Mouse (Mus musculus) limb, embryonic 14.5 days (tissue): ENCODE data around the gene Disp2. TPM values are rescaled to one million over a fixed set of nuclear protein-coding genes. Genes with fewer than 3 reads are reported as not detected.

Experiments used
- ATAC-seq: fragments of 200-750 bp; cut with Nextera tagmentation; 2 replicates; pipeline ENCODE4 v1.8.0; 2017; ENCODE audit warnings: low read depth, moderate number of reproducible peaks, moderate TSS enrichment; ENCODE audit not compliant: low FRiP score
- DNase-seq: peaks from one replicate; pipeline ENCODE4 v3.0.0-alpha.2; 2015; ENCODE audit warnings: low spot score
- H3K27ac ChIP-seq: fragments of 300-500 bp; sonication (generic); replicated peaks from 2 replicates; pipeline ENCODE4 v1.5.1; 2014; ENCODE audit warnings: low read depth, mild to moderate bottlenecking, low read length, moderate library complexity, mixed read lengths
- H3K27me3 ChIP-seq: fragments of 300-500 bp; sonication (generic); 2 replicates; pipeline ENCODE4 v1.6.1; 2014; ENCODE audit warnings: low read length, mixed read lengths; ENCODE audit not compliant: control insufficient read depth, insufficient read depth
- H3K36me3 ChIP-seq: fragments of 300-500 bp; sonication (generic); 2 replicates; pipeline ENCODE4 v1.6.1; 2014; ENCODE audit warnings: mild to moderate bottlenecking, low read length, moderate library complexity, mixed read lengths; ENCODE audit not compliant: control insufficient read depth, insufficient read depth
- H3K4me1 ChIP-seq: fragments of 300-500 bp; sonication (generic); 2 replicates; pipeline ENCODE4 v1.6.1; 2014; ENCODE audit warnings: antibody characterized with exemption, low read length, mixed read lengths; ENCODE audit not compliant: control insufficient read depth, insufficient read depth
- H3K4me2 ChIP-seq: fragments of 300-500 bp; sonication (generic); replicated peaks from 2 replicates; pipeline ENCODE4 v1.6.1; 2014; ENCODE audit warnings: low read depth, mild to moderate bottlenecking, low read length, moderate library complexity; ENCODE audit not compliant: severe bottlenecking
- H3K4me3 ChIP-seq: fragments of 300-500 bp; sonication (generic); replicated peaks from 2 replicates; pipeline ENCODE4 v1.5.1; 2014; ENCODE audit warnings: low read length
- H3K9ac ChIP-seq: fragments of 300-500 bp; sonication (generic); 2 replicates; pipeline ENCODE4 v1.6.1; 2014; ENCODE audit warnings: mild to moderate bottlenecking, low read depth, low read length, moderate library complexity; ENCODE audit not compliant: severe bottlenecking
- H3K9me3 ChIP-seq: fragments of 300-500 bp; sonication (generic); 2 replicates; pipeline ENCODE4 v1.6.1; 2016; ENCODE audit warnings: low read length; ENCODE audit not compliant: control insufficient read depth
- POLR2A ChIP-seq: fragments of 200-500 bp; IDR thresholded peaks from 2 replicates; pipeline ENCODE4 v1.8.0; 2012; ENCODE audit warnings: inconsistent platforms, mild to moderate bottlenecking, moderate library complexity, borderline replicate concordance; ENCODE audit not compliant: insufficient read depth, insufficient read length; ENCODE audit errors: extremely low read depth
- WGBS: fragments of 180-500 bp; shearing (Covaris S2); extraction: QIAGEN DNeasy Blood & Tissue Kit; methylation state at CpG from one replicate; pipeline ENCODE4 v1.1.7; 2014; 5-methylcytosine and 5-hydroxymethylcytosine counted together
- polyA plus RNA-seq, 2 experiments: library from polyadenylated mRNA; depleted of rRNA in 1 of 2; stranded (reverse) in 1 of 2; unstranded in 1 of 2; fragments of >200 nt; fragmentation: Nextera tagmentation in 1 of 2; extraction: Ambion mirVana in 1 of 2; gene quantifications; 2 replicates each; pipeline versions ENCODE4 v1.2.1 to v1.2.3; 2012 to 2014

Disp2 gene
- polyA plus RNA-seq, 2 experiments, result 0.03 to 0.16 TPM

DNA sequence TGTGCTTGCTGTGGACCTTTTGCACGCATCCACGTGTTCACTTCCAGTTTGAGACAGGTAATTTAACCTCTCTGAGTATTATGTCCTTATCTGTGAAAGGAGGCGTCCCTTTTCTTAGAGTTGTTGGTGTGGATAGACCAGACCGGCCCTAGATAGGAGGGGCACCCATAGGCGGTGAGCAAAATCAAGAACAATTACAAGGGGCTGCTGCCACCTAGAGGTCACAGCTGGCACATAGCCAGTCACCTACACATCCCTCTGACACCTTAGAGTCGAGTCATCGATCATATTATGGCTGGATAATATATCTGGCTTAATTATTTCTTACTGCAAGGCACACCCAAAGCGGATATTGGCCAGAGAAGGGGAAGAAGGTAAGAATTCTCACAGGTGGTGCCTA lies 19.7 kb upstream of the Disp2 start:
- peak; percentile 74 for DNase-seq

DNA sequence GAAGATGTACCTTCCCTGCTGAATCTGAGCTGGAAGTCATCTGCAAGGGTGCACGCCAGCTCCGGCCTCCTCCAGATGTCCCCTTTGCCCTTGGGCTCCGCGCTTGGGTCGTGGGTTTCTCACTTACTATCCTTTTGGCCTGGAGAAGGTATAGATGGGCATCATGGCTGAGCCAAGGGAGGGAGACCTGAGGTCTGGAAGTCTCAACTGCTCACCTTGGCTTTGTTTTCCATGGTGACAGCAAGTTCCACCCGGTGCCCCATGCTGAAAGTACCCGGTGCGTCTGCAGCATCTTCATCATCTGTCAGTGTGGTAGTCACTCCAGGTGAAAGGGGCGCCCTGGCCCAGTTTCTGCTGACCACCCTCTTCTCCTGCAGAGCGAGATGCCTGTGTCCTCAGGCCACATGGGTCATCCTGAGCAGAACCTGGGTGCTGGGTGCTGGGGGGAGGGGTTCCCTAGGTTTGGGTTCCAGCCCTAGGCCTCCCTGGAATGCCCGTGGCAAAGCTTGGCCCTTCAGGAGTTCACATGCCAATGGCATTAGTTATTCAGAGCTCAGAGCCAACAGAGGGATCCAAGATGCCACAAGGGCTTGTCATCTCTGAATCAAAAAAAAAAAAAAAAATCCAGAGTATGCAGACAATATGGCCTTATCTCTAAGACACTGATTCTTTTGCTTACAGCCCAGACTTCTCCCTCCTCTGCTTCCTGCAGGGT lies 19.1 kb upstream of the Disp2 start:
- no peaks in the 10 kb centered on the region for H3K36me3 ChIP-seq
- H3K9ac ChIP-seq, result no peak overlapping the region
- no peak for TF ChIP-seq POLR2A
- WGBS, result 84% methylated on average over 11 of the region's 11 CpGs
- DNase-seq (no peak), ATAC-seq (no peak)
- no peak overlapping the region for H3K4me3 ChIP-seq
- H3K27ac ChIP-seq, result no peak overlapping the region
- no peaks in the 10 kb centered on the region for H3K9me3 ChIP-seq
- no peaks in the 10 kb centered on the region for H3K27me3 ChIP-seq
- no peak overlapping the region for H3K4me2 ChIP-seq
- H3K4me1 ChIP-seq, result peaks cover 22% of the 10 kb centered on the region

More for the DNA sequence above, 19.7 kb upstream of the Disp2 start:
- H3K4me1 ChIP-seq, result peaks cover 22% of the 10 kb centered on the region
- no peaks in the 10 kb centered on the region for H3K36me3 ChIP-seq
- no peak overlapping the region for H3K9ac ChIP-seq
- no peak overlapping the region for H3K4me3 ChIP-seq
- H3K9me3 ChIP-seq, result no peaks in the 10 kb centered on the region
- 9% methylated on average over 8 of the region's 8 CpGs for WGBS
- no peak overlapping the region for H3K27ac ChIP-seq
- no peak for ATAC-seq
- no peaks in the 10 kb centered on the region for H3K27me3 ChIP-seq
- H3K4me2 ChIP-seq, result no peak overlapping the region
- TF ChIP-seq POLR2A, result no peak

DNA sequence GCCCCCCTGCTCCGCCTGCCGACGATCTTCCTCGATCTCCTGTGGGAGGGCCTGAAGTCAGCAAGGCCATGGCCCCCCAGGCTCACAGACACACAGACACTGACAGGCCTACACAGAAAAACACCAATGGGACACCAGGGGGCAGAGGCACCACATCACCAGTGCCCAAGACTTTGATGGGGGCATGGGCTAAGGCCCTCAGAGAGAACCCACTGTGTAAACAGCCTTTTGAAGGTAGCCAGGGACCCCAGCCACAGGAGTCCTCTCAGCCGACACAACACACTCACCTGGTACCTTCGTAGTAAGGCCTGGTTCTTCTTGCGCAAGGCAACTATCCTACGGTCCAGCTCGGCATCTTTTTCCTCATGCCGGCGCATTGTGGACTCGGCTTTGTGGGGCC lies 18.2 kb upstream of the Disp2 start:
- Histone ChIP-seq H3K27ac (no peak overlapping the region), H3K4me3 (no peak overlapping the region), H3K27me3 (no peaks in the 10 kb centered on the region), H3K9me3 (no peaks in the 10 kb centered on the region), H3K9ac (no peak overlapping the region), H3K4me2 (0 out of 2 replicates have a peak overlapping the region, but pooled peaks have one; percentile 1), H3K36me3 (no peaks in the 10 kb centered on the region), H3K4me1 (peaks cover 22% of the 10 kb centered on the region)
- DNase-seq (no peak), ATAC-seq (no peak)
- TF ChIP-seq POLR2A, result no peak
- WGBS, result 80% methylated on average over 12 of the region's 12 CpGs

DNA sequence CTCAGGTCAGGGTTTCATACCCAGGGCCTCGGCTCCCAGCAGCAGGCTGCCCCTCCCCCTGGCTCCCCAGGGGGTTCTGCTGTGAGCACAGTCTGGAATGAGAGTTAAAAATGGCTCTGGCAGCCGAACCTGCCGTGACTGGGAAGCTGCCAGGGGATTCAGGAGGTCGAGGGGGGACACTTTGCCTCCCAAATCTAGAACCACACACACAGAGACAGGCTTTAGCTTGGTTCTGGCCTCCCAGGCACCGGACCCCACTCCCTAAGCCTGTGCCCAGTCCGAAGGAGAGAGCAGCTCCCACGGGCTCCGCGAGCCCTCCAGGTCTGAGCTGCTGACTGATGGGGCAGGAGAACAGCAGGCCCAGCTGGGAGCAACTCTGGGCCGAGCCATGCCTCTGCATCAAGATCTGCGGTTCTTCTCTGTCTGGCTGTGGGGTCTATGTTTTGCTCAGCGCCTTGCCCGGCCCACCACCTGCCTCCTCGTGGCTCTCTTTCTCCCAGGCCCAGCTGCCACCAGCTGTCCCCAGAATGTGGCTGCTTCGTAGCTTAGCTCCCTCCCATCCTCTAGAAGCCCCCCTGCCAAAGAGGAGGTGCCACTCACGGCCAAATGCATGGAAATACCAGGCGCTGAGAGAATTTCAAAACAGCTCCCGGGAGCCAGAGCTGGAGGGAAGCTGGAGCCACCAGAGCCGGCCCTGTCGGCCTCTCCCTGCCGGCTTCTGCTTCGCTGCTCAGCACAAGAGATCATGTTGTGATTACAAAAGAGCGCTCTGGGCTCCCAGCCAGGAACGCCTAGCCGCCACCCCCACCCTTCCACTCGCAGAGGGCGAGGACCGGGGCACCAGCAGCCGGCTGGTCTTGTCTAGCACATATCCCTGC lies 17.4 kb upstream of the Disp2 start, which contains the start of gene Ccdc9b:
Gene Ccdc9b, minus strand, starts transcription at position 756 of the 878 bp plus-strand sequence.
- H3K9ac ChIP-seq, result peak within 1 kb of the TSS; percentile 38
- DNase-seq, result peak; percentile 77
- peak within 1 kb of the TSS; percentile 35 for H3K4me2 ChIP-seq
- WGBS, result 8% methylated on average over 24 of the region's 29 CpGs
- no peaks in the 10 kb centered on the region for H3K27me3 ChIP-seq
- peak; percentile 83 for ATAC-seq
- peaks cover 22% of the 10 kb centered on the region for H3K4me1 ChIP-seq
- peak within 1 kb of the TSS; percentile 10 for H3K4me3 ChIP-seq
- no peaks in the 10 kb centered on the region for H3K36me3 ChIP-seq
- no peak for TF ChIP-seq POLR2A
- H3K9me3 ChIP-seq, result no peaks in the 10 kb centered on the region
- H3K27ac ChIP-seq, result peak within 1 kb of the TSS; percentile 74

DNA sequence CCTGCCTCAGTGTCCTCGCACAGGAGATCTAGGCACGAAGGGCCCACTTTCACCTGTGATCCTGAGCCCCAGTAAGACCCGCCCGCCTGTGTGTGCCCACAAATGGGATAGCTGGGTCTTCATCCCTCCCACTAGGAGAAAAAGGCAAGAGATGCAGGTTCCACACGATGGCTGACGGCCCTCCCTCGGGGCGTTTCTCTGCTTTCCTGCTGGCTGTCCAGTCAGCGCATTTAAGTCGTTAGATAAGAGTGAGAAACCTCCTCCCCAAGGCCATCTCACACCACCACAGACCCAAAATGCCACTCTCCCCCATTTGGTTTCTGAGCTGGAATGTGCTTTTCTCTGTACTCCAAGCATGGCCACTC lies 16.8 kb upstream of the Disp2 start:
- Histone ChIP-seq H3K9me3 (no peaks in the 10 kb centered on the region), H3K9ac (peak overlapping the region; percentile 38; the same call in 1 of the 2 replicates), H3K27me3 (no peaks in the 10 kb centered on the region), H3K4me1 (peaks cover 22% of the 10 kb centered on the region), H3K4me3 (peak overlapping the region; percentile 10; the same call in 1 of the 2 replicates), H3K4me2 (peak overlapping the region; percentile 35), H3K36me3 (no peaks in the 10 kb centered on the region), H3K27ac (peak overlapping the region; percentile 74; the same call in 1 of the 2 replicates)
- no peak for TF ChIP-seq POLR2A
- ATAC-seq (no peak), DNase-seq (no peak)
- WGBS, result 16% methylated on average over 8 of the region's 10 CpGs
